Mouse (Mus musculus): ENCODE results near the gene Psmc3.

DNA sequence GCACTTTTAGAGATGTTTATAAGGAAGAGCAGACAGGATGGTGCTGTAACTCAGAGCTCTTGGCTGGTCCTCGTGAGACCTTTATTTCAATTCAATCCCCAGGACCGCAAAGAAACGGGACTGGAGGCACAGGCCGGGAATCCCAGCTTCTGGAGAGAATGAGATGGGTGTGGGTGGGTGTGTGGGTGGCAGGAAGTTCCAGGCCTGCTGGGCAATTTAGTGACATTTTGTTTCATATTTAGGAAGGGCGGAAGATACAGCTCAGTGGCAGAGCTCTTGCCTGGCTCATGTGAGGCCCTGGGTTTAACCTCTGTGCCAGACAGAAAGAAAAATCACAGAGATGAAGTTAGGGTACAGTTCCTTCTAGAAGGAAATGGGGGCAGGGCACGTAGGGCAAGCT, 36.4 kb downstream of the Psmc3 start:
- TF ChIP-seq POLR2A (IDR thresholded peaks at IDR 0.05; ENCODE audit: insufficient read depth, low read depth, low read length) (no peak), CTCF (IDR thresholded peaks at IDR 0.05; ENCODE audit: insufficient read depth, low read depth, low read length) (no peak)

Data from olfactory bulb, adult 2 months (tissue).